Mouse (Mus musculus): Measurements from ENCODE around the gene Filip1l.

GRCm38 (mm10) chr16:57317882-57318636, 34.8 kb upstream of the Filip1l start:
- no peak for TF ChIP-seq POLR2A (IDR thresholded peaks at IDR 0.05; ENCODE audit: insufficient read depth, low read depth, low read length)
- no peak for TF ChIP-seq CTCF (IDR thresholded peaks at IDR 0.05; ENCODE audit: insufficient read depth, low read depth, low read length)

Measured in olfactory bulb, adult 2 months (tissue).